Mouse (Mus musculus) natural killer cell, adult 2 months (primary cell): ENCODE data around the gene Selenow.

ENCODE experiments used
- DNase-seq, 2 experiments: peaks; one replicate each; pipeline ENCODE4 v3.0.0; 2022; ENCODE audit warnings: low spot score in 2 of 2

The Selenow gene

DNA sequence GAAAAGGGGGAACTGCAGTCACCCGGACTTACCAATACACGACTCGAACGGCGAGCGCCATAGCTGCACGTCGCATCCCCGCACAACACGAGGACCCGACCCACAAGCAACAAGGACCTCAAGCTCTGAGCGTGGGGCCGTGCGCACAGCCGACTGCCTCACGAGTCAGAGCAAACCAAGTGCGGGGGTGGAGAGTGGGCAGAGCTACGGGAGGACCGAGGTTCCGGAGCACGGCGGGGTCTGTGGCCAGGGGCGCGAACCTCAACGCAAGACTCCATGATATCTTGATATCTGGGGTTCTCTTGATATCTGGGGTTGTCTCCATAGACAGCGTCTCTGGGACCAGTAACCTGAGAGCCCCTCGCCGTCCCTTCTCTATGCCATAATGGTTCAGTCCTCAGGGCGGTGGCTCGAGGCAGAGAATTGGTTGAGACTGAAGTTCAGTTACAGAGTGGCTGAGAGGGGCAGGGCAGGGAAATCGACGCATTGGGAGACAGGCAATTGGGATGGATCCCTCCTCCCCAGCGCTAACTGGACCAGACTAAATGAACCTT, at the start of gene Selenow:
Selenow (minus strand) TSS at position 183 of the 554 bp plus-strand sequence.
- peak; percentile 87 to 92 for DNase-seq

DNA sequence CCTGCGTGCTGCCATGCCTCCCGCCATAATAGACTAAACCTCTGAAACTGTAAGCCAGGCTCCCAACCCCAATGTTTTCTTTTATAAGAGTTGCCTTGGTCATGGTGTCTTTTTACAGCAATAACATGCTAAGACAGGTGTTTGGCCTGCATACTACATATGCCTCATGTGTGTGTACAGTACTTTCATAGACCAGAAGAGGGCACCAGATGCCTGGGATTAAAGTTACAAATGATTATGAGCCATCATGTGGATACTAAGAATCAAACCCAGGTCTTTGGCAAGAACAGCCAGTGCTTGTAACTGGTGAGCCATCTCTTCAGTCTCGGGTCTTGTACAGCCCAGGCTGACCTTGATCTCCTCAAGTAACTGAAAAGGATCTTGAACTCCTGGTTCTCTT, 47.5 kb upstream of the Selenow start:
- no peak for DNase-seq

DNA sequence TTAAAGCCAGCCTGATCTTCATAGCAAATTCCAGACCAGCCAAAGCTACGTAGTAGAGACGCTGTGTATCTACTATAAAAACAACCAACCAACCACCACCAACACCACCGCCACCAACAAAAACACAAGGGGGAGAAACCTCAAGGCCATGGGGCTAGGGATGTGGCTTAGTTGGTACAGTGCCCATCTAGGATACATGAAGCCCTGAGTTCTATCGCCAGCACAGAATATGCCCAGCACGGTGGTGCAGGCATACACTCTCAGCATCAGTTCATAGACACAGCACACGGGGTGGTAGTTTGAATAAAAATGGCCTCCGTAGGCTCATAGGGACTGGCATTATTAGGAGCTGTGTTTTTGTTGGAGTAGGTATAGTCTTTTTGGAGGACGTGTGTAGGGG, 46.1 kb upstream of the Selenow start:
- DNase-seq: no peak

GRCm38 (mm10) chr7:15967312-15967711, 45.1 kb upstream of the Selenow start, which contains the start of gene Ehd2:
TSS of gene Ehd2 (minus strand) at chr7:15967567.
- peak; percentile 29 to 58 for DNase-seq

DNA sequence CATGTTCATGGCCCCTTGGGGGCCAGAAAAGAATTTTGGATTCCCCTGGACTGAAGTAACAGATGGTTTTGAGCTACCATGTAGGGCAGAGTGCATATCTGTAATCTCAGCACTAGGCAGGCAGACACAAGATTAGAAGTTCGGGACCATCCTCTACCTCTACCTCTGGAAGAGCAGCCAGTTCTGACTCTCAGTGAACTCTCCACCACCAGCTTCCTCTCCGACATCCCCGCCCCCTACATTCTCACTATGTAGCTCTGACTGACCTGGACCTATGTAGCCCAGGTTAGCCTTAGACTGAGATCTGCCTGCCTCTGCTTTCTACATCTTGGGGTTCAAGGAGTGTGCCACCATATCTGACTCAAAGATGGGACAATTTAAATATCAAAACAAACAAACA, 44.3 kb upstream of the Selenow start:
- no peak for DNase-seq

DNA sequence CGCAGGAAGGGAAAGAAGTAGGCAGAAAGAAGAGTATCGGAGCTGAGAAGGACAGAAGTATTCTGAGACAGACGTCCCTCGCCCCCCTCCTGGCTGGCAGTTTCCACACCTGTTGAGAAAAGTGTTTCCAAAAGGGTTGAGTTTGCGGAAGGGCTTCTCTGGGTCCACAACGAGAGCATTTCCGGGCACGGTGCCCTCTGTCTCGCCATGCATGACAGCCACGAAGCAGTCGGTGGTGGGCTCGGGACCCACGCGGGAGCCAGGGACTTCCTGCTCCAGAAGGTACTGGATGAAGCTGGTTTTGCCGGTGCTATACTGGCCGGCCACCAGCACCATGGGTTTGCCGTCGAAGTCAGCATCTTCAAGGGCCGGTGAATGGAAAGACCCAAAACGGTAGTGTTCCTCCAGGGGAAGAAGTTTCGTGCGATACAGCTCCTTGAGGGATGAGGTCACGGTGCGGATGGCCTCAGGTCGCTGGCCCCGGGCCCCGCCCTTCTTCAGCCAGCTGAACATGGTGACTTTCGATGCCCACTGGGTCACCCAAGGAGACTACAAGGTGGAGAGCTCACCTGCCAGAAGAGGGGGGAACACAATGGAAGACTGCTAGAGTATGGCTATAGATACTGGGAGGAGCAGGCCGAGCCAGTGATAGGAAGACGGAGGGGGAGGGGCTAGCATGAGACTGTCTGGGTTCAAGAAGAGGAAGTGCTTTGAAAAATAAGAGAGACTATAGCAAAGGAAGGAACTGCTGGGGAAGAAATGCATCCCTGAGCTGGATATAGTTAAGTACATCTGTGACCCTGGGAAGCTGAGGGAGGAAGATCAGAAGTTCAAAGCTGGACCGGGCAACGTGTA, 41.8 kb upstream of the Selenow start:
- DNase-seq: peak in 1 of 2 experiments; percentile 21

GRCm38 (mm10) chr7:15962311-15963288, 40.4 kb upstream of the Selenow start:
- DNase-seq: no peak

DNA sequence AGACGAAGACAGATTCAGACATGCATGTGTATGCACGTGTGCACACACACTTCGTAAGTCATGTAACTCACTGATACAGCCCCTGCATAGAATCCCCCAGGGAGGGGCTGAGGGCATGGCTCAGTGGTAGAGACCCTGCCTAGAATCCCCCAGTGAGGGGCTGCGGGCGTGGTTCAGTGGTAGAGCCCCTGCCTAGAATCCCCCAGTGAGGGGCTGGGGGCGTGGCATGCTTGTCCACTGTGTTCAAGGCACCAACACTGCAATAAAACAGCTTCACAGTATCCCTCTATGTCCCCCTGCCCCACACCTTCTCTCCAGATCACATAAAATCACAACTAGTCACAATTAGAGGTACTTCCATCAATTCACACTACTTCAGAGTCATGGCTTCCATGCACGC, 39.6 kb upstream of the Selenow start:
- DNase-seq: no peak

DNA sequence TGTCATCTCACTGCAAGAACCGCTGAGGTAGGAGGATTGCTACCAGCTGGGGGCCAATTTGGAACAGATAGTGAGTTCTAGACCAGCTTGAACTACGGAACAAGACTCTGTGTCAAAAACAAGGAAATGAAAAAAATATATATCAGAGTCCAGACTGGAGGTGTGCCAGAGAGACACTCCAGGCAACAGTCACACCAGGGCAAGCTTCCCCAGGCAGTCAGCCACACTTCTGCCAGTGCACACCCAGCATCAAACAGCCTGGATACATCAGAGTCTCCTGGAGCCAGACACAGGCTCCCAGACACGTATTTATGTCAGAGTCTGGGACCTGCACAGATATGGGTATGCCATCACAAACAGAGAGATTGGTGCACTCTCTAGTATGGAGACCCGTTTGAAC, 39.0 kb upstream of the Selenow start:
- no peak for DNase-seq

DNA sequence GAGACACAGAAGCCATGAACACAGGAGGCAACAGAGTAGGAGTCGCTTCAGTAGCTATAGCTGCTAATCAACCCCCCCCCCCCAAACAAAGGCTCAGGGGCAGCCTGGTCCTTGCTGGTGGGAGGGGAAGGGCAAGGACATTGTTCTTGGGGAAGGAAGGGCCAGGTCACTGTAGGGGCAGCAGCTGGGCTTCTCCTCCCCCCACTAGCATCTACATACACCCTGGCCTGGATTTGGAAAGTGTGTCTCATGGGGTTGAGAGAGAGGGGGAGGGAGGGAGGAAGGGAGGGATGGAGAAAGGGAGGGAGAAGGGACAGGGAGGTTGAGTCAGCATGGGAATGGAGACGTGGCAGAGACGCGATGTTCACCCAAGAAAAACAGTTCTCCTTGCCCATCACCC, 38.5 kb upstream of the Selenow start:
- no peak for DNase-seq

DNA sequence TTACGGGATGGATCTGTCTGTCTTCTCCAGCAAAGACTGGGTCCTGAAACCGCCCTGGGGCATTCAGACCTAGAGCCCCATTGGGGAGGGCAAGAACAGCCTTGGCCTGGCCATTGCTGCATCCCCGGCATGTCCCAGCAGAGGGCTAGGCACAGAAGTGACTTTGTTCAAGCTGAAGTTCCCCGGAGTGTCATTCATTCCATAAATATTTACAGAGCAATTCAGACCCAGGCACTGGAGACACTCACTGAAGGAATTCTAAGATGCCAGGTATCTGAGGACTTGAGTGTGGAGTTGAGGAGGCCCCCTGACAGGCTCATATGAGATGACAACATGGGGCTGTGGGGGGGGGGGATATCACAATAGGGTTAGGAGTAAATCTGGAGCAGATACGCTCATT, 33.9 kb upstream of the Selenow start:
- DNase-seq: no peak

- no peak for DNase-seq
These were observed 33.3 kb upstream of the Selenow start for GRCm38 (mm10) chr7:15955509-15955908.

DNA sequence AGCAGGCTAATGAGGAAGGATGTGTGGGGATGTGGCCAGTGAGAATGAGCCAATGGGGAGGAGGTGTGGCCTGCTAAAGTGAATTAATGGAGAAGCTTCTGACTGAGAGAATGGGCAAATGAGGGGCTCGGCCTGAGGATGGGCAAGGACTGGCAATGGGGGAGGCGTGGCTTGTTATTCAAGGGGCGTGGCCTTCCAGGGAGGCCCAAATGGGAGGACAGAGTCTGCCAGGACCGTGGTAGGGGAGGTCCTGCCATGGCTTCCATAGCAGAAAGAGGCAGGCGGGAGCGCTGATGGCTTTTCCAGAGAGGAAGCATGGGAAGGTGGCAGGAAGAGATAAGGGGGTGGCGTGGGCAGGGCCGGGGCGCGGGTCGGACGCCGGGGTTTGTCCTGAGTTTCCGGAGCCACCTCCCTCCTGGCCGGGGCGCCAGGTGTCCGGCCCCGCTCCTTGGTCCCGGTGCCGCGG, 32.8 kb upstream of the Selenow start:
- no peak for DNase-seq

- no peak for DNase-seq
These were observed 32.2 kb upstream of the Selenow start for GRCm38 (mm10) chr7:15954436-15954835.

DNA sequence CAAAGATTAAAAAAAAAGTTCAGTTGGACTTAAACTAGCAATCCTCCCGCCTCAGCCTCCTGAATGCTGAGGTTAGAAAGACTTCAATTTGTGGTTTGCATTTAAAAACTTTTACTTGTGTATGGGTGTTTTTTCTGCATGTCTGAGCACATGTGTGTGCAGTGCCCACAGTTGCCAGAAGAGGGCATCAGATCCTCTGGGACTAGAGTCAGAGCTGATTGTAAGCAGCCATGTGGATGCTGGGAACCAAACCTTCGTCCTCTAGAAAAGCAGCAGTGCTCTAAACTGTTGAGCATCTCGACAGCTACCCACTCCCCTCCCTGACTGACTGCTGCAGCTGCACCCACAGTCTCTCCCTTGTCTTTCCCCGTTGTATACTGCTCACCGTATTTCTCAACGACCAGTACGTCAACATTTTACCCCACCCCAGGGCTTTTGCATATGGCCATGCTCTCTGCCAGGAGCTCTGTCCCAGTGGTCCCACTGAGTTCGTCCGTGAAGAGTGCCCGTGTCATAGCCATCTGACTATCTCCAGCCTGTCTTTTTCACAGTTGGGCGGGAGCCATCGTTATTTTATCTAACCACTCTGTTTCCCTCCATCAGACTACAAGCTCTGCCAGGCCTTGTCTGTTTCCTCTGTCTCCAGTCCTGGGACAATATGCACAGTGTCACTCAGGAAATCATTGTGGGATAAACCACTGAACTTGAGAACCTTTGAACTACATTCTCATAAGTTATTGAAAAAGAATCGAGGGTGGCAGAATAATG, 31.3 kb upstream of the Selenow start:
- DNase-seq: no peak

DNA sequence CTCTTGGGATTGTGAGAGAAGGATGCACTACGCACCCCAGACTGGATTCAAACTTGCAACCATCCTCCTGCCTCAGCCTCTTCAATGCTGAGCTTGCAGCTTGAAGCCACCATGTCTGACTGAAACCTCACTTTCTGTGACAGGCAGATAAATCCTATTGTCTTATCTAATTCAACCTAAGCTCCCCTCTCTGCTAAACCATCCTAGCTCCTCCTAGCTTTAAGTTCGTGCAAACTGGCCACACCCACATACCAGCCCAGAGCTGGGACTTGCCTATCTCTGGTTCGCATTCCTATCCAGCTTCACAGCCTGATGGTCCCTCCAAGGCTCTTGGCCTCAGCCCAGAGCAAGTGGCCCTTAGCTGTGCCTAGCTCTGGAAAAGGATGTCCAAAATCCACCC, 30.2 kb upstream of the Selenow start:
- DNase-seq: no peak

DNA sequence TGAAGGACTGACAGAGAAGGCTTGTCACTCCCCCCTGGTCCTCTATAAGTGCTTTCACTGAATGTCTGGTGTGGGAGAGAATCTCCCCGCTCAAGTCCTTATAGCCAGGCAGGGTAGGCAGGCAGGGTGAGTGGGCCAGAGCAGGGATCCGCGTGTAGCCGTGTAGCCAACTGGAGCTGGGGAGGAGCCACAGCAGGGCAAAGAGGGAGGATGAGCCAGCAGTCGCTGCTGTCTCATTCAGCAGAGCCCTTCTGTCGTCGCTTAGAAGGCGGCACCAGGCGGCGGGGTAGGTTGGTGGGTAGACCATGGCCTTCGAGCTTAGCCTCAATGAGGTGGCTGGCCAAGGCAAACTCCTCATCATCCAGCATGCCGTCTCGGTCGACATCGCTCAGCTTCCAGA, 27.8 kb upstream of the Selenow start:
- DNase-seq: no peak

DNA sequence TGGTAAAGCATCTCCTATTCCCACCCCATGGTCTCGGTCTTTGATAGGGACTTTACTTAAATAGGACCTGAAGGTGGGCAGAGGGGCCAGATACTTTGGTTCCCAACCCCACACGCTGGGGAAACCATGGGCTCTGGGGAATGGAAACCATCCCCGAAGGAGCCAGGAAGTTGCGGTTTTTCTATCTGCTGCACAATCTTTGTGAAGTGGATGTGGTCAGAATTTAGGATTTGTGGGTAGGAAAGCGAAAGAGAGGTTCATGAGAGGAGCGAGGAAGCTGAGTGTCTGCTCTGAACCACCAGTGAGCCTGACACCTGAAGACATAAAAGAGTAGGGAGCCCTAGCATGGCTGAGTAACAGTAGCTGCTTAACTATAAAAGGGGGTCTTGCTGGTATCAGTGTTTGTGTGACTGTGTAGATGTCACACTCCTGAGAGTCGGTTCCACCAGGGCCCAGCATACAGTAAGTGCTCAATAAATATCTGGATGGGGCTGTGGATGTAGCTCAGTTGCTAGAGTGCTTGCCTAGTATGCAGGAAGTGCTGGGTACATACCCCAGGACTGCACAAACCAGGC, 27.1 kb upstream of the Selenow start:
- DNase-seq: peak in 1 of 2 experiments; percentile 14

DNA sequence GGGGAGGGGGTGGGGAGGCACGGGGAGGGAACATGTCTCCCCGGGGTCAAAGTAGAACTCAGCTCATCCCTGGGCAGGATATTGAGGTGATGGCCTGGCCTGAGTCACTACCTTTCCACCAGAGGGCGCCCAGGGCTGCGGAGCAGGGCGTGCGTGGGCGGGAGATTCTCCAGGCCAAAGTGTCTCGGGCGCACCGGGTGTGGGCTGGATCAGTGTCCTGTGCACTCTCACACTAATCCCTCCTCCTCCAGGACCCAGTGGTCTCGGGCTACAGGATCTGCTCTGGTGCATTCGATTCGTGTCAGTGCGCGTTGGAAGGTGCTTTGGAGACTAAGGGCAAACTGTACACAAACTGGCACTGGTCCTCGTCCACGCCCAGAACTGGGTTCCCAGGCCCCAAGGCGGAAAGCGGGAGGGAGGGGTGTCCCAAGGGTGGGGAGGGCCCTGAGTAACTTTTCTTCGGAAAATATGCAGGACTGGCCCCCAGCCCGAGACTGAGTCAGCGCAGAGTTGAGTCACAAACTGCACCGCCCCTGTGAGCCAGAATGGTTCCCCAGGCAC, 26.3 kb upstream of the Selenow start:
- peak; percentile 76 to 84 for DNase-seq

DNA sequence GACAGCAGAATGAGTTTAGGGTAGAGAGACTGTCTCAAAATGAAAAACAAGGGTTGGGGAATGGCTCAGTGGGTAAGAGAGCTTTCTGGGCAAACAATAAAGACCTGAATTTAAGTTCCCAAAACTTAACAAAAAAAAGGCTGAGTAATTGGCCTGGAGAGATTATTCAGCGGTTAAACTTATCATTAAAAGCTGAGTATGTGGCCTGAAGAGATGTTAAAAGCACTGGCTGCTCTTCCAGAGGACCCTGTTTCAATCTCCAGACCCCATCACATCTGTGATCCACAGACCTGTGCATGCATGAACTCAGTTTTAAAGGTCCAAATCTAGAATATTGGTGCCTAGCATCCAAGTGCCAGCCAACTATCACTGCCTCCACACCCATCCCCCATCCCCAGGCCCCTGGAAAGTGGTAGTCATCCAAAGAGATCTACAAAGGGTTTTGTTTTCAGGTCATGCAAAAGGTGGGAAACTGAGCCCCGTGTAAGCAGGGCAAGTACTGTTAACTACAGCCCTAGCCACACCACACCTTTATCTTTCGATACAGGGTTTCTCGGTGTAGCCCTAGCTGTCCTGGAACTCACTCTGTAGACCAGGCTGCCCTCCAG, 25.6 kb upstream of the Selenow start:
- DNase-seq: no peak
